Mouse (Mus musculus) T-helper 17 cell (primary cell): ENCODE data around the gene Pde8b.

ENCODE experiments used
- in situ Hi-C, 2 experiments: fragments of 300-600 bp; cut with MboI, MseI; formaldehyde crosslinking; loops; 1 replicate in 1 of 2; 2 replicates in 1 of 2; pipeline ENCODE4 v1.15.1; 2025; ENCODE audit warnings: high pct_unique_total_duplicates in 2 of 2

Pde8b gene

DNA sequence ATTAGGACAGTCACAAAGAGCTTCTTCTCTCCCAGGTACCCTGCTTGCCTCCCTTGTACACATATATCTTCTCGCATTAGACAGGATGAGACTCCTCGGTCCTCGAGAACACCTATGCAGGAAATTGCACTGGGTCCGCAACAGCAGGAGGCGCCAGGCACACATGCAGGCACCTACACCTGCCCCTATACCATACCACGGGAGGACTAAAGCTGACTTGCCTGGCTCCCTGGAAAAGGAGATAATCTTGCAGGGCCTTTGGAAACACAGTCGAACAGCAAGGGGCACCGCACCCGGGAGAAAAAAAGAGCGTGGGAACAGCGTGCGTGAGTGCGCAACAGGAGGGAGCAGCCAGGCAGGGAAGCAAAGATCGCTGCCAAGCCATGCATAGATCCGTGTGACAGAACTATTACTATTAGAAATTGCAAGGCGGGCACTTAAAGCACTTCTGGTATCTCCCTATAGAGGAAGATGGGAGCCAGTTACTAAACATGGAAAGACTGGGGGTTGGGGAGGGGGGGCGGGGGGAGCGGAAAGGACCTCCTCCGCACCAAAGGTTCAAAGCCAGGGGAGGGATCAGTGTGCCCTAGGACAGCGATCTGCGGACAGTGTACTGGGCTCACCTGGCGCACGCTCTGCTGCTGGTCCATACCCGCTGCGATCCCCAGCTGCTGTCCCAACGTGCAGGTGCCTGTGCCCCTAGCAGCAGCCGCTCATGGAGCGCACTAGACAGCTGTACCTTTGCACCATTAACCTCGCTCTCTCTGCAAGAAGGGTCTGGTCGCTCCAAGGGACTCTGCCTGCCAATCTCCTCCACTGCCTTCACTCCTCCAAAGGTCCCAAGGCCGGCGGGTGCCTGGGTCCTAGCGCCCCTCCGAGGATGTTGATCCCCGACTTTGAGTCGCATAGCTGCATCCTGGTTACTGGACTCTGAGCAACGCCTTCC, at the start of gene Pde8b:
Pde8b (minus strand) TSS at position 826 of the 946 bp plus-strand sequence.
- in situ Hi-C loops = loop anchor here in 1 of 2 experiments (10.0 kb wide), 1 partner anchor 1585 kb away; no protein-coding TSS in a partner anchor

GRCm38 (mm10) chr13:95291983-95292382, 41.8 kb upstream of the Pde8b start:
- in situ Hi-C loops = no loop called here

DNA sequence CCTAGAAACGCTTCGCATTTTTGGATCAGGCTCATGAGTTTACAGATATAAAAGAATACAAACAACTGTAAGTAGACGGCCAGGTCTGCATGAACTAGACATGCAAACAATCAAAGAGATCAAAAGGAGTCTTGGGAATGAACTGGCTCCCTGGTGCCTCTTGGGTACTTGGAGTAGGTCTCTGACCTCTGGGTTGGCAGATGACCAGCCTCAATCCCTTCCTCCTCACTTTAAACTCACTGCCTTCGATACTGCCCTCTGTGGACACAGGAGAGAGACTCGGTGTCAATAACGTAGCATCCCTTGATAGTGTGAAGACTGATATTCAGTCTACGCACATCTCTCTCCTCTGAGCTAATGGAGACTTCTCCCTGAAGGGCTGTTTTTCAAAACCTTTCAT, 37.9 kb upstream of the Pde8b start:
- in situ Hi-C loops = loop anchor here in 1 of 2 experiments (10.0 kb wide), 1 partner anchor 187 kb away; the partner anchor contains the start of gene S100z

GRCm38 (mm10) chr13:95286989-95287388, 36.9 kb upstream of the Pde8b start:
- in situ Hi-C loops = loop anchor here in 1 of 2 experiments (10.0 kb wide), 1 partner anchor 188 kb away; the partner anchor contains the start of gene S100z

DNA sequence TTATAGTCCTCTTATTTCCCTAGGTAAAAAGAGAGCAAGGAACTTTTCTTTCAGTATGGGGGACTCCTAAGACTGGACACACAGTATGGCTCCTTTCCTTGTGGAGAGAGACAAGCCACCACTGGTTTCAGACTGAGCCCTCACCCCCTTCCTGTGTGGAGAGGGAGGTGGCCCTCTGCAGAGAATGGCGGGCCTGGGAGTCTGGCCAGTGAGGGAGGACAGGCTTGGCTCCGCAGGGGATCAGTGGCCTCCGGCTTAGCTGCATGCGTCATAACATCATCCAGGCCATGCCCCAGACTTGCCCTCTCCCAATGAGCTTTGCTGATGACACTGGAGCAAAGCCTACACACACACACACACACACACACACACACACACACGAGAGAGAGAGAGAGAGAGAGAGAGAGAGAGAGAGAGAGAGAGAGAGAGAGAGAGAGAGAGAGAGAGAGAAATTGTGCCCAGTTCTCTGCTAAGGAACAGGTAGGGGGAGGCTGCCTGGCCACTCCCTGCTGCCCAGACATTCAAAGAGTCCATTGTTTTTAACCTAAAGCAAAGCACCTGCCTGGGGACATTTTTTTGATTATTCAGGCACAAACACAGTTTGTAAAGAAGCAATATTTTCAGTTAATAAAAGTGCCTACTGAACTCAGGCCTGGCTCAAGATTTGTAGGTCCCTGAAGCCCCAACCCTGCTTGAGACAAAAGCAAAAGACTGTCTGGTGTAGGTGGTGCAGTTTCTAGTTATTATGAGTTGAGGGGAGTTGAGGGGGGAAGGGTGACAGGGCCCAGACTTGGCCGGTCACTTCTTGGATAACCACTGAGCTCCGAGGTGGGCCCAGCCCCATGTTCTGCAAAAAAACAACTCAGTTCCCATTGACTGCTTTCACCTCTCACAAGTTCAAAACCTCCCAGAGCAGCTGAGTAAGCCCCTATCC, 31.9 kb upstream of the Pde8b start:
- in situ Hi-C loops = loop anchor here in 1 of 2 experiments (10.0 kb wide), 1 partner anchor 193 kb away; the partner anchor contains the start of gene S100z

DNA sequence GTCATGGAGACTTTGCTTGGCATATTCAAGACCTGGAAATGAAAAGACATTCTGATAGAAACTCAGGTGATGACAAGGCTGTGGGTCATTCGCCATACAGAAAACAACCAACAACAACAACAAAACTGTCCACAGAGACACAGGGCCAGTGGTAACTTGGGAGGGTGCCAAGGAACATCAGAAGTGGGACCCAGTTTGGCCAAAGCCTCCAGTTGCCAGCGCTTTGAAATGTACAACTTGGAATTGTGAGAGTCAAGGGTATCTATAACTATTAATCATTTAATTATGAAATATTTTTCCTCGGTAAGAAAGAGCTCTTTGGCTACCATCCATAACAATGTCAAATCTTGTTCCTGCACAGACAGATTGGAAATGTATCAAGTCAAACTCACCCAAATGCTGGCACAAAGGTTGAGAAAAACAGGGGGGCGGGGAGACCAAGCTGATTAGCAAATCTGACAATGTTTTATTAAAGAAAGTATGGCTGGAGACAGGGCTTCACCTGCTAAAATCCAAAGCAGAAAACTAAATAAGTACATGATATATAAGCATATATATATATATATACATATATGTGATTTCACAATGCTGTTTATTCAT, 28.4 kb upstream of the Pde8b start:
- in situ Hi-C loops = no loop called here

DNA sequence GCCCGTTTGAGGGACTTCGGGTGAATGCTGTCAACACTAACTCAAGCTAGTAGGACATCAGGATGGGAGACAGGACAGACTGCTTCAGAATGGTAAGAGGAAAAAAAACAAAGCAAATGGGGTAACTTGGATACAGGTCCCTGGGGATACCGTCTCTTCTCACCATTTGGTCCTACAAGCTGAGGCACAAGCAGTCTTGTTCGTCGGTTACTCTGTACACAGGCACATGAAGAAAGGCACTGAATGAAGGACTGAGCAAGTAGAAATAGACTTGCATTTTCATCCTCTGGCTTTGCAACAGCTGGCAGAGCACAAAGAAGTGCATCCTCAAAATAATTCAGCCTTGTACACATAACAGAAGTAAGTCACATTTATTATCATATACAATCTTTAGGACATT, 14.6 kb upstream of the Pde8b start:
- in situ Hi-C loops = no loop called here

DNA sequence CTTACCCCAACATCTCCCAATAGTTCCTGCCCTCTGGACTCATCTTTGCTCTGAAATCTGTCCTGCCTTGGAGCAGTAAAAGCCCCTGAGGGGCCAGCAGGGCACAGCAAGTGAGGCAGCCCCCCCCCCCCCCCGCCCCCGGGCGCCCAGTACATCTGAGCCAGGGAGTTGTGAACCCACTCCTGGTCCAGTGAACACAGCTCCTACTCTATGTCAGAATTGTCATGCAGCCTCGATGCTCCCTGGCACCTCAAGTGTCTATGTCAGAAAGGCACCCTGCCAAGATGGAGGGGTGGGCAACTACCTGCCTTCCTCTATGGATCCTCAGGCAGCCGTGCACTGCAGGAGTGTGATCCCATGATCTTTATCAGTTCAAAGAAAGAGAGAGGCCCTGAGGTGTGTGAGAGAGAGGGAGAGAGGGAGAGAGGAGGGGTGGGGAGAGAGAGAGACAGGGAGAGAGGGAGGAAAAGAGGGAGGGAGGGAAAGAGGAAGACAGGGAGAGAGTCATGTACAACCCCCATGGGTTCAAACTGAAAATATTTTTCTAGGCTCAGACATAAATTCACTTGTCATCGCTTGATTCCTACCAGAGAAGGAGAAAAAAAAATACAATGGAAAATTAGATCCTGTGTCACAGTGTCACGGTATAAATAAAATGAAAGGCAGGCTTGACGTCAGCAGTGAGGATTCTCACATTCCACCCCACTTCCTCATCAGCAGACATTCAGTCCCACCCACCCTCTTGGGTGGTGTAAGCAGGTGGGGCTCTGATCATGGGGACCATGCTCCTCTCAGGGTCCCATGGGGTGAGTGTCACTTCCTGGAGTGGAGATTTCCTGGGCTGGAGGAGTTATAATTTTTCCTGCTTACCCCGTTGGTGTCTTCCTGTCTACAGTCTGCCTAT, 11.0 kb upstream of the Pde8b start:
- in situ Hi-C loops = no loop called here

DNA sequence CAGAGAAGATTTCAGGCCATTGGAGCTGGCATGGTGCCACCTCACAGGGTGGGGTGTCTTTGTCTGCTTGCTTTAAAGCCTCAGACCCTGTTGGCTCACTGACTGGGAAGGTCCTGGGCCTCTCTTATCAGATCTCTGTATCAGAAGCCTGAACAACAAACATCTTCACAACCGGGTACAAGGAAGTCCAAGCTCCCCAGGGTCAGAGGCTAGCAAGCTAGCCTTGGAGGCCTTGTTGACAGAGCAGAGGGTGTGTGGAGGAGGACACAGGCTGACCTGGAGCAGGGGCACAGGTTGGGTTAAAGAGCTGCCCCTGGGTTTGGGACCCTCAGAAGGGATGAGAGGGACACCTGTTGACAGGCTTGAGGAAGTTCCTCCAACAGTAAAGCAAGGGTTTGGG, 10.3 kb upstream of the Pde8b start:
- in situ Hi-C loops = no loop called here

- in situ Hi-C loops = loop anchor here in 1 of 2 experiments (10.0 kb wide), 1 partner anchor 1592 kb away; no protein-coding TSS in a partner anchor
These were observed 6.9 kb upstream of the Pde8b start for GRCm38 (mm10) chr13:95257083-95257482.

DNA sequence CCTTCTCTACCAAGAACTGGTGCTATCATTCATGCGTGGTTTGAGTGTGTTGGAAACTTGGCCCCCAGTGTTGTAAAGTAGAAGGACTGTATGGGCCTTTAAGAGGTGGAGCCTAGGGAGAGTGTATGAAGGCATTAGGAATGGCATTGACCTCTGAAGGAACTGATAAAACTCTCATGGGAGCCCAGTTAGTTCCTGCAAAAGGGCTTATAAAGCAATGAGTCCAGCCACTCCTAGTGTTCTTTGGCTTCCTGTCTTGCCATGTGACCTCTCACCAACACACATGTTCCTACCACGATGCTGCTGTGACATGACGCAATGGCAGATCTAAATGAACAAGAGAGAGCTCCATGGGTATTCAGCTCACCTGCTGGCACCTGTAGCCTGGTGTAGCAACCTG, 4.9 kb upstream of the Pde8b start:
- in situ Hi-C loops = loop anchor here in 1 of 2 experiments (10.0 kb wide), 1 partner anchor 1590 kb away; no protein-coding TSS in a partner anchor

GRCm38 (mm10) chr13:95243026-95243425, 7.1 kb downstream of the Pde8b start:
- in situ Hi-C loops = no loop called here

- in situ Hi-C loops = no loop called here
These were observed 12.6 kb downstream of the Pde8b start for GRCm38 (mm10) chr13:95237488-95237887.

GRCm38 (mm10) chr13:95235261-95235660, 14.9 kb downstream of the Pde8b start:
- in situ Hi-C loops = no loop called here

DNA sequence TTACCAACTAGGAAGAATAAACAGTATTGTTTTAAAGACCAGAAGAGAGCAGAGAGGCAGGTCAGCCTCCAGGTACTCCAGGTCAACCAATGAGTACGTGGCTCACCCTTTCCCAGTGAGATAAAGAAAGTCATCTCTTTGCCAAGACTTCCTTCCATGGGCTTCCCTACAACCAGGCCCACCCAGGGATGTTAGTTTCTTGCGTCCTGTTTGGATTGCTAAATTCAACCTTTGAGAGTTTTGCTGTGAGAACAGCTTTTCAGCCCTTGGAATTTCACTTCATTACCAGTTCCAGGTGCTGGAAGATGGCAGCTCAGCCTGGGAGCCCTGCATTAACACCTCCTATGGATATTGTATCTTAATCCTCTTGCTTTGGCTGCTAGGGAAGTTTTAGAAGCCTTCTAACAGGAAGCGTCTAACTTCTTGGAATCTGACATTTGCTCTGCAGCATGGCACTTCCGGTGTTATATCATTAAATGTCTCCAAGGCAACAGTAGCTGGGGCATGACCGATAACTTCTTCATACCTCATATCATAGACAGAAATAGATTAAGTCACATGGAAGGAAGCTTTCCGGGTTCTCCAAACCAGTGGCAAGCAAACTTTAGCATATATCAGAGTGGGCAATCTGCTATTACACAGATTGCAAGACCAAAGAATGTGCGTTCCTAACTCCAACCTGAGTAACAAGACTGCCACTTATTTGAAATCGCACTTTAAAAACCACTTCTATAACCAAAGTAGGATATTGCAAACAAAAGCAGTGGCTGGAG, 18.6 kb downstream of the Pde8b start:
- in situ Hi-C loops = no loop called here

DNA sequence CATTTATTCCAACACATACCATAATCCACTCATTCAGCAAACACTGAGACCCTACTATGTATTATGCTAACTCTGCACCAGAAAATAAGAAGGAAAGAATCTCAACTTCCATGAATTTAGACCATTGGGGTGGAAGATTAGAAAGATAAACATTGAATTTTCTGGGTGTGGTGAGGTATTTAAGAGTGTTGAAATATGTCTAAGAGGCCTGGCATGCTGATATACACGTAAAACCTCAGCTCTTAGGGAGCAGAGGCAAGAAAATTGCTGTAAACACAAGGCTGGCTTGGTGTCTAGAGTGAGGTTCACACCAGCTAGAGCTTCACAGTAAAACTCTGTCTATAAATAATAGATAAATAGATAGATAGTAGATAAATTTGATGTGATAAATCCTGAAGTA, 19.8 kb downstream of the Pde8b start:
- in situ Hi-C loops = no loop called here

DNA sequence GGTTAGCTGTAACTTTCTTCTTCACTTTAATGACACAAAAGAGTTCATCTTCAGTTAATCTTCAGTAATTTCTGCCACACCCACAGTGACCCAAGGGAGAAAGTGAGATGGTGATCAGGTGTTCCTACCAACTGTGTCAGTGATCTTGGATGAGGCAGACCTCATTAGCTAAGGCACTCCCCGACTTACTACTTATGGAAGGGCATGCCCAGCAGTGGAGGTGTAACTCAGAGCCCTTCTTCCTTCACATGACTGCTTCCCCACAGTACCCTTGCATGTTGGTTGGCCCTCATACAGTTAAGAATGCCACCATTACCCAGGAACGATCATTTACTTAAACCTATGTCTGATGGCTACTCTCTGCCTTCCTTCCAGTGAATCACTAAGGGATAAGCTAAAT, 25.6 kb downstream of the Pde8b start:
- in situ Hi-C loops = loop anchor here in 1 of 2 experiments (10.0 kb wide), 1 partner anchor 560 kb away; no protein-coding TSS in a partner anchor

GRCm38 (mm10) chr13:95223427-95223772, 26.7 kb downstream of the Pde8b start:
- in situ Hi-C loops = loop anchor here in 1 of 2 experiments (10.0 kb wide), 1 partner anchor 561 kb away; no protein-coding TSS in a partner anchor
